Mouse (Mus musculus) common myeloid progenitor, adult 5-6 weeks (primary cell): ENCODE results near the gene Wdr77. TPM values are rescaled to one million over a fixed set of nuclear protein-coding genes. Genes with fewer than 3 reads are reported as not detected.
A peak's percentile ranks its signal among the peaks of the same experiment; 100 is the strongest.
"Not testable (repeated sequence)": the region's sequence is repeated elsewhere in the genome, so short reads cannot be mapped to it uniquely, and the experiment has no call there.

ENCODE experiments used
- ATAC-seq: replicated peaks from 2 replicates; pipeline ENCODE4 v1.8.0; 2016; ENCODE audit warnings: low read depth, mild to moderate bottlenecking, moderate TSS enrichment, inconsistent platforms; ENCODE audit not compliant: poor library complexity, severe bottlenecking
- total RNA-seq: library from RNA; stranded (forward); fragments of 200-1000, 187-1606 nt; gene quantifications from 2 replicates; pipeline ENCODE4 v1.2.3, GENCODE M21; 2017

The Wdr77 gene
- 37.1 and 50.5 TPM in 2 replicates for total RNA-seq

DNA sequence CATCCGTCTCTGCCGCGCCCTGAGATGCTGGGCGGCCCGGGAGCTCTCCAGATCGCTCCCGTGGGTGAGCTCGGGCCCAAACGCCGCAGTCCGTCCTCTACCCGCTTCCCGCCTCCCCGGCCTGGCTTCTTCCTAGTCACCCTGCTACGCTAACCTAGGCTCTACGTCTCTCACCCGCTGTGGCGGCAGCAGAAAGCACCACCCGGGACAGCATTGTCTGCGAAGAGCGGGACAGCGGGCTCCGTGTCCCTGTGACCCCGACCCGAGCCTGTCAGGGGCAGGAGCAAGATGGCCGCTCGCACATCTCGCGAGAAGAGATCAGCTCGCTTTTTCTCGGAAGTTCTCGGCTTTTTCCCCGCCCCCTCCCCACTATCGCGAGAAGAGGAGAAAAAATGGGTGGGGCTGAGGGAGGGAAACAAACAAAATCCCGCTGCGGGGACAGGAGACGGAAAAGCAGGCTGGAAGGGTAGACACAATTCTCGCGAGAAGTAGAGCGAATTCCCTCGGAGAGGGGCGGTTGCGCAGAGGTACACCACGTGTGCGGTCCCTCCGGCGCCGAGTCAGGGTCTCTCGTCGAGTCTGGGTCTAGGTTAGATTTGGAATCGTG lies at the start of gene Wdr77:
Gene Wdr77, plus strand, starts transcription at position 396 of the 607 bp plus-strand sequence.
- ATAC-seq = peak; percentile 93

- peak; percentile 70 for ATAC-seq
Measured at GRCm38 (mm10) chr3:105910519-105911190, 48.5 kb upstream of the Wdr77 start.

- no peak for ATAC-seq
Measured at GRCm38 (mm10) chr3:105912097-105912880, 46.9 kb upstream of the Wdr77 start.

DNA sequence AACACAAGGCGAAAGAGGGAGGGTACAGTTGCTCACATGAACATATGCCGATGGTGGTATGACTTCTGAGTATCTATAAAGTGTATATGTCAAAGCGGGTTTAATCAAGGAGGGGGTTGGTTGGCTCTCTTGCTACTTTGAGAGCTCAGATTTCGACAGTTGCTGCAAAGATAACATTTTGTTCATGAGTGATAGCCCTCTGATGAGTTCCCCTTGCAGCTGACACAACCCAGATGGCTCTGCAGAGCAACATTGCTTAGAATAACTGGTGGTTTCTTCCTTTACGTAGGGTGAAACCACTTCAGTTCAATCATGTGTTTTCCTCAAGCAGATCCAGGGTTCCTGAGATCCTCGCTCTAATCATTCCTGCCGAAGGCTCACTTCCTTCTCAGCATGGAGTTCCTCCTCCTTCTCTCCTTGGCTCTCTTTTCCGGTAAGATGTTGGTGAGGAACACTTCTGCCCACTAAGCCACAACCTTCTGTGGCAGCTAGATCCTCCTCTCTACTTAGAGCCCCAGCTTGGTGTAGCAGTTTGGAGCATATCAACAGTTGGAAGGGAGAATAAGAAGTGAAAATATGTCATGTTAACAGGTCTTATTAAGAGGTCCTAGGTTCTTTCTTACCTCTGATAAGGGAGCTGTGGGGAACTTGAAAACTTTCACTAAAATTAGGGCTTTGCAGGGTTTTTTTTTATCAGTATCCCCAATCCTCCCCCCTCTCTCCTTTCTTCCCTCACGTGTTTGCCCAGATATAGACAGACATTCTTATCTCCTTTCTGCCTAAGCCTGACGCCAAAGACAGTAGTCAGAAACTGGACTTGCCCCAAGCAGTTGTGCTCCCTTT lies 45.1 kb upstream of the Wdr77 start:
- ATAC-seq = peak; percentile 56

DNA sequence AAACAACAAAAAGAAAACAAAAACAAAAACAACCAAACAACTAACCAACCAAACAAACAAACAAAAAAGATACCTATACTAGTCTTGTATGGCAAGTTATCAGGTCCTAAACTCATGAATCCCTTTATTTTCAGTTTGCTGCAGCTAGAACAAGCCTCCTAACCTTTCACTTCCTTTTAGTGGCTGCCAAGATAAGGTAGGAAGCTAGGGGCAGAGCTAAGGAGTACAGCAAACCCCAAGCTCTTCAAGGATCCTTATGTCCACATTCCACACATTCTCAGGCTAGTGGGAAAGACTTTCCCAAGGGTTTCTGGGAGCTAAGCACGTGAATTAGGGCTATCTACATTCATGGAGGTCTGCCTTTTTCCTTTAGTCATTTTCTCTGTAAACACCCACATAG lies 43.9 kb upstream of the Wdr77 start:
- ATAC-seq = no peak

DNA sequence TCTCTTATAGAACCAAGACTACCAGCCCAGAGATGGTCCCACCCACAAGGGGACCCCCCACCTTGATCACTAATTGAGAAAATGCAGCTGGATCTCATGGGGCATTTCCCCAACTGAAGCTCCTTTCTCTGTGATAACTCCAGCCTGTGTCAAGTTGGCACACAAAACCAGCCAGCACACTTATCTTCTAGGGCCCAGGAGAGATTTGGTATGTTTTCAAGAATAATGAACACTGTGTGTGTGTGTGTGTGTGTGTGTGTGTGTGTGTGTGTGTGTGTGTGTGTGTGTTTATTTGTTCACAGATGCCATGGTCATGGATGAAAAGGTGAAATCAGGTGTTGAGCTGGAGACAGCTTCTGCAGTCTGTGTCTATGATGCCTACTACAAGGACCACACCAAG lies 42.7 kb upstream of the Wdr77 start:
- not testable (repeated sequence) for ATAC-seq

DNA sequence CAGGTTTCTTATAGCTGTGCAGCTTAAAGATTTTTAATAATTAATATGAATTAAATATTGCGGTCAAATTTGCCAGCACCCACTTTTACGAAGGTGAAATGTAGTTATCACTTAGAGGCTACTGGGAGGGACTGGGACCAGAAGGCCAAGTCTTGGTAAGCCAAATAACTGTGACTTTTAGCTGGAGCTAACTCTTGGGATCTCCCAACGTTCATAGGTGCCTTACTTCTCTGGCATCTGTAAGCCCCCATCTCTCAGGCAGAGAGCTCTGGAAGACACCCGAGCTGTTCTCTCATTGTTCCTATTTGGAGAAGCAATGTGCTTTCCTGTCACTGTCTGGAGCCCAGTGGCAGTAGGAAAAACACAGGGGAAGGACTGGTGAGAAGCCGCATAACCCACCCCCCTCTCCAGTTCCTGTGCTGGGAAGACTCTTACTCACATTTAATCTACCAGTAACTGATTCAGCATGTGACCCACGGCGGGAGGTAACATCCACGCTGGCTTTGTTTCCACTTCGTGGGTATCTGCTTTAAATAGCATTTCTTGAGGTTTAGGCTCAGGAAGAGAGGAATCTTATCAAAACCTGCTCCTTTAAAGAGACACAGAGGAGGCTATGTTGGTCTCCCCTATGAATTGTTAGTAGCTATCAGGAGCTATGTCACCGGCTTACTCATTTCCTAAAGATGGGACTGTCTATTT lies 41.4 kb upstream of the Wdr77 start:
- ATAC-seq = peak; percentile 51

- peak; percentile 2; the same call in 1 of the 2 replicates for ATAC-seq
Measured at GRCm38 (mm10) chr3:105918355-105918745, 40.8 kb upstream of the Wdr77 start.

- ATAC-seq = not testable (repeated sequence)
Measured at GRCm38 (mm10) chr3:105920743-105921142, 38.4 kb upstream of the Wdr77 start.

GRCm38 (mm10) chr3:105921959-105922358 lies 37.2 kb upstream of the Wdr77 start:
- ATAC-seq = no peak

DNA sequence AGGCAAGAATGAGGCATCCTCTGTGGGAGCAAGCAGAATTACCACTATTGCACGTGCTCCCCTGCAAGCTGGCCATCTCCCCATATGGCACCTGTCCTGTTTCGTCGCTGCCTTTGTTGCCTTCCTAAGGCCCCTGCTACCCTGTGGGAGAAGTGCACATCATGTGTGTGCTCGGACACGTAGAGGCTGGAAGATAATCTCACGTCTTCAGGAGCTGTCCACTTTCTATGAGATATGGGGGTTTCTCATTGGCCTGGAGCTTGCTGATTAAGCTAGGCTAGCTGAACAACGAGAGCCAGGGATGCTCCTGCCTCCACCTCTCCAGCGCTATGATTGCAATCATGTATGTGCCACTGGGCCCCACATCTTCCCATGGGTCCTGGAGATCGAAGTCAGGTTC lies 34.6 kb upstream of the Wdr77 start:
- ATAC-seq = no peak

DNA sequence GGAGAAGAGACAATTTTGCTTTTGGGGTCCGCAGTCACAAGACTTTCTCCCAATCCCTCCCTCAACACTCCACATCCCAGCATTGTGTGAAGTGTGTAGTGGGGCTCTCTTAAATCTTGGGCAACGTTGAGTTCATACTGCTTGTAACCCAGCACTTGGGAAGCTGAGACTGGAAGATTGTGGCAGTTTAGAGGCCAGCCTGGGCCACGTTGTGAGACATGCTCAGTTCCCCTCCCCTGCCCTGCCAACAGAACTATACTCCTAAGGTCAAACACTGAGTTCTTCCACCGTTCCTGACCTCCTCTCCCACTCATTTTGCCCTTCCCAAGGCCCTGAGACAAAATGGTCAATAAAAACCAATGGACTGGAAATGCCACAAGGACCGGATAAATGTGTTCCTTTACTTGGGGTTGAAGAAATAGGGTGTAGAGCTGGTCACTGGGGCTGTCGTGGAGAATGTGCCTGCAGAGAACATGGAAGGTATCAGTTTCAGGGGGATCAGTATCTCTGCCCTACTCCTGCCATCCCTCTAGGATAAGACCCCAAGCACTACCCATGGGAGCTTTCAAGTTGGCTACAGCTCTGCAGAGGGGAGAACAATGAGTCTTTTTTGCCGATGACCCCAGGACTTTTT lies 31.5 kb upstream of the Wdr77 start:
- no peak for ATAC-seq

- ATAC-seq = peak; percentile 13; the same call in 1 of the 2 replicates
Measured at GRCm38 (mm10) chr3:105928195-105928569, 31.0 kb upstream of the Wdr77 start.

DNA sequence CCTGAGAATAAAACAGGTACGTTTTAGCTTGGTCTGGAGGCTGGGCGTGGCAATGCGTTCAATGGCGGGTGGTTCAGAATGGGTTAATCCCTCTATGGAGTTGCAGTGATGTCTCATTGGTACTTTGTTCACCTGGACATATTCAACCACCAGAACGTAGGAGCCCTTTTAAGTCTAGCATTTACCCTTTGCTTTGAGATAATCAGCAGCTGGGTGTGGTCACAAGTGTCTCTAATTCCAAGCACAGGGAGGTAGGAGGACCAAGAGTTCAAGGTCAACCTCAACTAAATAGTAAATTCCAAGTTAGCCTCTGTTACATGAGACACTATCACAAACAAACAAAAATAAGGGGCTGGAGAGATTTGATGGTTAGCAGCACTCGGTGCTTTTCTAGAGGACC lies 30.4 kb upstream of the Wdr77 start:
- no peak for ATAC-seq

GRCm38 (mm10) chr3:105929821-105930220 lies 29.3 kb upstream of the Wdr77 start:
- ATAC-seq = no peak

DNA sequence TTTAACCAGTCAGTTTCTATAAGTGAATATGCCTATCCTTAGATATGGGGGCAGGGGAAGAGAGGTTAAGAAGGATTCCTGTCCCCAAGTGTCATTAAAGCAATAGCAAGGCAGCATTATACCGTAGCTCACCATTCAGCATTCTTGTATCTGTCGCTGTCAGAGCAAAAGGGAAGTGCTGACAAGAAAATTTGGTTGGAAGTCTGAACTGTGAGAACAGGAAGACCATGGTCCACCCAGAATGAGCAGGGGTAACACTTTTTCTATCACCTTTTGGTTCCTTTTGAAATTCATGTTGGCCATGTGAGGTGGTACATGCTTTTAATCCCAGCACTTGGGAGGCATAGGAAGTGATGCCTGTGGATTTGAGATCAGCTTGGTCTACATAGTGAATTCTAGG lies 28.1 kb upstream of the Wdr77 start:
- ATAC-seq = peak; percentile 24; the same call in 1 of the 2 replicates

DNA sequence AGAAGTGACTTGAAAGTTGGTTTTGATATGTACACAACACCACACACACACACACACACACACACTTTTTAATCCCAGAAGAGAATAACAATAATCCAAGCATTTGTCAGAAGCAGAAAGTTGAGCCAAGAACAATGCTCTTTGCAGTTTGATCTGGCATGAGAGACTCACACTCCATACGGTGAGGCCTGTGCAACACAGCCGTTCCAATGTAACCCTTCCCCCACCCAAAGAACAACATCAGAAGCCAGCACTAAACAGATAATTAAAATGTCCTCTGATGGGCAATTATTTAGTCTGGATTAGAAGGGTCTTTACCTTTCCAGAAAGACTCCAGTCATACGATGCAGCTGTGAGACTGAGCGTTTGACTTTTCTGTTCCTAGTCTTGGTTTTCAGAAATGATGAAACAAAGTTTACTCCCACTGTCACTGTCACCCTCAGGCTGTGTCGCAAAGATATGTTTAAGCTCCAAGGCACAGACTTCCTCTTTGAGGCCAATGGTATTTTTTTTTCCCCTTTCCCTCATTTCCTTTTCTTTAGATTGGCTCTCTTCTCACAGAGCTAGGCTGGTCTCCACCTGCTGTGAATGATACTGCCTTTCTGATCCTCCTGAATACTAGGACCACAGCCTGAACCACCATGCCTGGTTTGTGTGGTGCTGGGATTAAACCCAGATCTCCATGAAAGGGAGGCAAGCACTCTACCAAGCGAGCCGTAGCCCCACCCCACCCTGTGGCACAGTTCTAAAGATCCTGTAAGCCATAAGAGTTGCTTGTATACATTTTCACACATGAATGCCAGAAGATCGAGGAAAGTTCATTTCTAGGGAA lies 26.7 kb upstream of the Wdr77 start, which contains the start of gene I830077J02Rik:
Gene I830077J02Rik, minus strand, starts transcription at position 425 of the 832 bp plus-strand sequence.
- ATAC-seq = peak; percentile 88

- ATAC-seq = no peak
Measured at GRCm38 (mm10) chr3:105933926-105934325, 25.2 kb upstream of the Wdr77 start.
